ENCODE assay signal across 8 mouse cellular contexts in genomic region chr9:66505141-66505917, GRCm38 (mm10). TPM values are rescaled to one million over a fixed set of nuclear protein-coding genes. Genes with fewer than 3 reads are reported as not detected.
DNase-seq lines count a peak whose midpoint lies in the region; ATAC-seq and TF ChIP-seq lines count a peak whose summit lies in the region.

No protein-coding gene starts in this region.

- H3K27me3 ChIP-seq in E14TG2a.4 (ENCODE audit: insufficient read depth, low read length): no peaks in the 10 kb centered on the region
- H3K27me3 ChIP-seq in midbrain, embryonic 14.5 days (ENCODE audit: control insufficient read depth, insufficient read depth, low read length): no peaks in the 10 kb centered on the region

- intact Hi-C loops in left cerebral cortex, postnatal 10 days (cut with DNase I): no loop called here

- H3K4me2 ChIP-seq in midbrain, embryonic 14.5 days (ENCODE audit: low read length): no peak overlapping the region

- 54% methylated on average over 9 of the region's 9 CpGs for WGBS in midbrain, embryonic 14.5 days

- TF ChIP-seq CTCF in E14TG2a.4 (conservative IDR thresholded peaks at IDR 0.05; ENCODE audit: low read length): no peak

- H3K27ac ChIP-seq in midbrain, embryonic 14.5 days (replicated peaks; ENCODE audit: low read depth, low read length): peak overlapping the region; percentile 49; the same call in 1 of the 2 replicates

- 0 out of 2 replicates have a peak overlapping the region, but pooled peaks have one; percentile 9 for H3K9ac ChIP-seq in midbrain, embryonic 14.5 days (replicated peaks; ENCODE audit: low read length)

- peak; percentile 80 for DNase-seq in CD4-positive helper T cell, adult 2 months (ENCODE audit: low read depth, low spot score)
- DNase-seq in midbrain, embryonic 14.5 days: no peak
- DNase-seq in adrenal gland, adult (ENCODE audit: inconsistent age in 2 of 2, low spot score in 1 of 2): no peak
- no peak for DNase-seq in kidney, postnatal 14 days
- no peak for DNase-seq in cerebellum, adult 11-12 months
- DNase-seq in left cerebral cortex, postnatal 10 days (ENCODE audit: extremely low spot score in 1 of 2, low spot score in 2 of 2): no peak

- peak; percentile 57 for ATAC-seq in granulocyte monocyte progenitor cell, adult 5-6 weeks (replicated peaks; ENCODE audit: poor library complexity, severe bottlenecking)
- no peak for ATAC-seq in midbrain, embryonic 14.5 days (ENCODE audit: low FRiP score, low TSS enrichment)

- 0 out of 2 replicates have a peak overlapping the region, but pooled peaks have one; percentile 3 for H3K4me3 ChIP-seq in E14TG2a.4 (replicated peaks; ENCODE audit: low read length)
- no peak overlapping the region for H3K4me3 ChIP-seq in midbrain, embryonic 14.5 days (replicated peaks; ENCODE audit: low read depth, low read length)

- H3K4me1 ChIP-seq in E14TG2a.4 (replicated peaks; ENCODE audit: low read depth, low read length): peaks cover 53% of the 10 kb centered on the region
- H3K4me1 ChIP-seq in midbrain, embryonic 14.5 days (ENCODE audit: control insufficient read depth, insufficient read depth, low read length): peaks cover 4% of the 10 kb centered on the region; the same call in 1 of the 2 replicates

- peaks cover 76% of the 10 kb centered on the region for H3K36me3 ChIP-seq in E14TG2a.4 (ENCODE audit: insufficient read depth, low read length)
- peaks cover 91% of the 10 kb centered on the region for H3K36me3 ChIP-seq in midbrain, embryonic 14.5 days (ENCODE audit: control insufficient read depth, insufficient read depth, low read length)

- H3K9me3 ChIP-seq in E14TG2a.4 (ENCODE audit: low read length): no peaks in the 10 kb centered on the region
- H3K9me3 ChIP-seq in midbrain, embryonic 14.5 days (ENCODE audit: control insufficient read depth, low read length): no peaks in the 10 kb centered on the region

RNA-seq across cellular contexts. Expression of gene Fbxl22, which starts 9.1 kb away (rescaled TPM):
- 0.60 TPM in 1 of 2 replicates, not detected in the other for total RNA-seq in granulocyte monocyte progenitor cell, adult 5-6 weeks (2014; fragmentation: Nextera tagmentation)
- 0.62 and 1.0 TPM in 2 replicates for total RNA-seq in granulocyte monocyte progenitor cell, adult 5-6 weeks (2017)
- polyA plus RNA-seq in midbrain, embryonic 14.5 days (2014; fragmentation: Nextera tagmentation; extraction: Ambion mirVana): 1.5 and 1.9 TPM in 2 replicates
- under 1 TPM; 0.28 to 0.36 TPM for total RNA-seq in left cerebral cortex, postnatal 10 days (2021)
